Mouse (Mus musculus) layer of hippocampus, postnatal 25 days (tissue): ENCODE results near the gene Shisa5. TPM values are rescaled to one million over a fixed set of nuclear protein-coding genes. Genes with fewer than 3 reads are reported as not detected.

Experiments used
- DNase-seq, 2 experiments: peaks; one replicate each; pipeline ENCODE4 v3.0.0; 2022; ENCODE audit warnings: mixed read lengths in 2 of 2, low spot score in 1 of 2; ENCODE audit errors: extremely low spot score in 1 of 2
- total RNA-seq, 2 experiments: library from RNA; stranded (reverse); gene quantifications; 2 replicates each; pipeline ENCODE4 v1.2.3; 2021

Gene Shisa5
- total RNA-seq, 2 experiments from 2014 or later = 49.3 to 52.1 TPM

DNA sequence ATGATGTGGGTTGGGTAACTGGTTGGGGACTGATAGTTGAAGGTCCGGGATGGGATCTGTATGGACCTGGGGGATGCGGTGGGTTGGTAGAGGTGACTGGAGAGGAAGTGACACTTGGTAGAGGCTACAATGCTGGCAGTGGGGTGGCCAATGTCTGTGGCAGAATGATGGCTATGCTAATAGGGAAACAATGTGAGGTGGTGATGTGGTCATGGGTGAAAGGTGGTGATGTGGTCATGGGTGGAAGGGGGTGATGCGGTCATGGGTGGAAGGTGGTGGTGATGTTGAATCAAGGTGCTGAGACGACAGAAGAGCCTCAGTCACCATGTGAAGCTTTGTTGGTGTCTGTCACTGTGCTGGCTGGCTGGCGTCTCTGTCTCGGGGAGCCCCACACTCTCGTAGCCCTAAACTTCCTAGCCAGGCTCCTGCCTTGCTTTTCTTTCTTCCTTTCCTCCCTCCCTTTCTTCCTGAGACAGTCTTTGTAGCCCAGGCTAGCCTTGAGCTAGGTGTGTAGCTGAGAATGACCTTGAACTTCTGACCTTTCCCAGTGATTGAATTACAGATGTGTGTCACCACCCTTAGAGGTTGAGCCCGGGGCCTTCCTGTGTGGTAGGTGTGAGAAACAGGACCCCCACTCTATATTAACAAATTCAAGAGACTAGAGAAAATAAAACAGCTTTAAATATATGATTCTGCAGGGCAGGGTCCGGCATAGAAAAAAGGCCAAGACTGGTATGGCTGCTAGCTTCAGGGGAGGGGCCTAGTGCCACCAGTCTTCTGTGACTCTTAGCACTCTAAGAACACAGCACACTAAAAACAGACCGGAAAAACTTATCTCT, 13.5 kb downstream of the Shisa5 start:
- no peak for DNase-seq

DNA sequence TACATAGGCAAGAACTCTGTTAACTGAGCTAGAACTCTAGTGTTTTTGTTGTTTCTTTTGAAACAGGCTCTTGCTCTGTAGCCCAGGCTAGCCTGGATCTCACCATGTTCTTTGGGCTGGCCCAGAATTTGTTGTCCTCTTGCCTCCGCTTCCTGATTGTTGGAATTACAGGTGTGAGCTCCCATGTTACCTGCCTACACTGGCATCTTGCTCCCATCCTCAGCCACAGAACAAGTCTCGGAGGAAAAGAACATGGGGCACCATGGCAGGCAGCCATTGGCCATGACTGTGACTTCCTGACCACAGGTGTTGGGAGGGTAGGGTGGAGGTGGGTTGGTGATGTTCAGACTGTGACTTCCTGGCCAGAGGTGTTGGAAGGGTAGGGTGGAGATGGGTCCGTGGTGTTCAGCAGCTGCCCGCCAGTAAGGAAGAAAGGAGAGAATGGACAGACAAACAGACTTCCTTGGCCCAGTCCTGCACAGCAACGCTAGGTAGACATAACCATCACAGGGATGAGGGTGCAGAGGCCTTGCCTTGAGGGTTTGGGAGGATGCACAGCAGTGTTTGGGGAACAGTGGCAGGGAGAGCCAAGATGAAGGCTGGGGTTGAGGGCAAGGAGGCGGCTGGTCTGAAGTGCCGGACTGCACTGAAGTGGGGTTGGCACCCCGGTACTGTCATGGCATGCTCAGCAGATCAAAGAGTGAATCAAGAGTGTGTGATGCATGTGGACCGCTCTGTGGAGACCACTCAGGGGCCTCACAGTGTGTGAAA, 14.3 kb downstream of the Shisa5 start:
- DNase-seq = no peak

DNA sequence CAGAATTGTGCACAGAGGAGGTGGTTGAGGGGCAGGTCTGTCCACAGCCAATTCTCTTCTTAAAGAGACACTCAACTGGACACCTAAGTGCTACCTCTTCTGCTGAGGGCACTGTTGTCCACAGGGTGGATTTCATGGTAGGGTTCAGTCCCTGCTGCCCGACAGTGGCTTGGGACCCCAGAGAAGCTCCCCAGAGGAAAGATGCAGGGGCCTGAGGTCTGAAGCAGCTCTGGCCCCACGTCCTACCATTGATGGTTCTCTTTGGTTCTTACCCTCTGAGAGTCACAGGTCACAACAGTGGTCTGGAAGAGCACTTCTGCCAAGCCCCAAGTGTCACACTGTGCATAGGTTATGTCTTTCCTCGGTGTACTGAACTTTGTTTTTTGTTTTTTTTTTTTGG, 15.0 kb downstream of the Shisa5 start:
- DNase-seq = no peak

DNA sequence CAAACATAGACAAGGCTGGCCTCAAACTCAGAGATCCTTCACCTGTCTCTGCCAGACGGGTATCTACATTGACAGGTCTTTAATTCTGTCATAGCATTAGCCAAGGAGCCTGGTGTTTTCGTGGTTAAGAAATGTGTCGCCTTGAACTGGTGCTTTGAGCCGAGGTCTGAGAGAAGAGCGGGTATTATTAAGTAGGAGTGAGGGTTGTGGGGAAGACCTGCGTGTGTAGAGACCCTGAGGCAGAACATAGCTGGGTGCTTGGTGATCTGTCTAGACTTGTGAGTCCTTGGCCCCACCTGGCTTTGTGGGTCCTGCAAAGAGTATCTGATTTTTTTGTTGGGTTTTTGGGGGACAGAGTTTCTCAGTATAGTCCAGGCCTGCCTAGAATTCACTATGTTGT, 15.5 kb downstream of the Shisa5 start:
- no peak for DNase-seq

DNA sequence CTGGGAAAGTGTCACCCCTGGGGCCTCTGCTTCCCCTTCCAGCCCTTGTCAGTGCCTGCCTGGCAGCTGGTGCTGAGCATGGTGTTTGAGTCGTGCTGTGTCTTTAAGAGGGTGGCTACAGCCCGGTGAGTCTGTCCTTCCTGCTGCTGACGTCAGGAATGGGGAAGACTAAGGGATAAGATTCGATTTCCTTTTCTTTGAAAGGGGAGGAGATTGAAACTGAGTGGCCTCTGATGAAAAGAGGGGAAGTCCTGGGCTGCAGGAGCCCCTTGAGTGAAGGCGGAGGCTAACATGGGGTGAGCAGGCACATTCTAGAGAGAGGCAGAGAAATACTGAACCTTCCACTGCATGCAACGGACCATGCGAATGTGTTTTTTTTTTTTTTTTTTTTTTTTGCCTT, 16.3 kb downstream of the Shisa5 start:
- DNase-seq = peak in 1 of 2 experiments; percentile 49

DNA sequence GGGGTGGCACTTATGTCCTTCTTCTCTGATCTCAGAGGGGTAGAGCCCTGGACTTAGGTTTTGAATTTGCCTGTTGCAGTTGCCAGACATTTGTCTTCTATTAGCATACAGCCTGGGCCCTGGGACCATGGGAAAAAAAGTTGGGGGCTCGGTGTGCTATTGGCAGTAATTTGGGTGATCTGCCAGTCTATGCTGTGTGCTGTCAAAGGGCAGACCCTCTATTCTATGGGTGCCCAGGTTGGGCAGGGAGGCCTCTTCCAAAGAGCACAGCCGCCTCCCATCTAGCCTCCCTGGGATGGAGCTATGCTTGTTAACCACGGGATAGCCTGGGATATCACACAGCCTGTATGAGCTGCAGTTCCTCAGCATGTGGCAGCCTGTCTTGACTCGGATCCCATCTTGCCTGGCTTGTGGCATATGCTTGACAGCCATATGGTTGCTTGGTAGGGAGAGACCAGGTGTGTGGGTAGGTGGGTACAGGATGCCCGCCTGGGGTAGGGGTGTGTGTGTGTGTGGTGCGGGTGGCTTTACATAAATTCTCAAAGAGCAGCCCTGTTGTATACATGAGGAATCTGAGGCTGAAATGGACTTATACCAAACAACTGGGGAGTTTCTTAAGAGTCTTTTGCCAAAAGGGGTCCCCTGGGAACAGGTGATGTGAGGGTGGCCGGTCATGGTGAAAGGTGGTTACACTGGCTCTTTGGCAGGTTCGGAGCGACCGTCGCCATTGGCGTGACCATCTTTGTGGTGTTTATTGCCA, 17.1 kb downstream of the Shisa5 start:
- no peak for DNase-seq

DNA sequence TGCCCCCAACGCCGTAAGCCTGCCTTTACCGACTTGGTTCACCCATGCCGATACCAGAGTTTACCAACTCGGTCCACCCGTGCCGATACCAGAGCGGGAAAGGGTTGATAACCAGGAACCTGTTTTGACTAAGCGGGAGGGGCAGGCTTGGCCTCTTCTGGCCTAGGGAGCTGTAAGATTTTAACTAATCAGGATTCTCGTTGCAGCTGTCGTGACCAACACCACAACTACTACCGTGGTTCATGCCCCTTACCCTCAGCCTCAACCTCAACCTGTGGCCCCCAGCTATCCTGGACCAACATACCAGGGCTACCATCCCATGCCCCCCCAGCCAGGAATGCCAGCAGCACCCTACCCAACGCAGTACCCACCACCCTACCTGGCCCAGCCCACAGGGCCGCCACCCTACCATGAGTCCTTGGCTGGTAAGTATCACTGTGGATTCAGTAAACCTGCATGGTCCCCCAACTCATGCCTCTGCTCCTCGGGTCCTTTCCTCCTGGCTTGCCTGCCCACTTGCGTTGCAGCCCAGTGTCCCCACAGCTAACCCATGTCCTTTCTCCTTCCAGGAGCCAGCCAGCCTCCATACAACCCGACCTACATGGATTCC, 17.8 kb downstream of the Shisa5 start:
- DNase-seq = no peak

DNA sequence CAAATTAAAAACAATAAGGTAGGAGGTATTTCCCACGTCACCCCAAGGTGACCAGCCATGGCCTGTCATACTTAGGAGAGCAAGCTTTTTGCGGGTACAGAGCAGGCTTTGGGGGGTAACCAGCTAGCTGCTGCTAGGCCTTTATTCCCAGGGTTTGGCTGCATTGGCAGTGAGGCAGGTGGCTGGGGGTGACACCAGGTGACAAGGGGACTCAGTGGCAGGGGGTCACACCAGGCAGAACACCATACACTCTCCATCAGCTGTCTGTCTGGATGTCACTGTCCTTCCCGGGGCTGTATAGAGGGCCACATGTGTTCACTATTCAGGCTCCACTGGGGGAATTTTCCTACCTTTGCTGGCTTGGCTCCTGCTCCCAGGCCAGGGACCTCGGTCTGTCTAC, 18.6 kb downstream of the Shisa5 start:
- DNase-seq = no peak

DNA sequence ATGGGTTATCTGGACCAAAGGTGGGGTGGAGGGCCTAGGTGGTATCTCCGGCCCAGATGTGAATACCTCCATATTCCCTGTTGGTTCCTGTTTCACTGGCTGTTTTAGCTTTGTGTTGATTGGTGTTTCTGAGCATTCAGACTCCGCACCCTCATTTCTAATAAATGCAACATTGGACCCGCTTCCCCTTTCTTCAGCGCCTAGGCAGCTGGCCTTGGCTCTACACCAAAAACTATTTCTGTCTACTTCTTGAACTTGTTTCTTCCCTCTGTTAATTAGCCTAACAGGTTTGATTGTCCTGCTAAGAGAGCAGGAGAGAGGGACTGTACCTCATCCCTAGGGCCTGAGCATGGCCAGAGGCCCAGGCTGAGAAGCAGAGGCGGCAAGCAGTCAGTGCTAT, 19.2 kb downstream of the Shisa5 start:
- no peak for DNase-seq

DNA sequence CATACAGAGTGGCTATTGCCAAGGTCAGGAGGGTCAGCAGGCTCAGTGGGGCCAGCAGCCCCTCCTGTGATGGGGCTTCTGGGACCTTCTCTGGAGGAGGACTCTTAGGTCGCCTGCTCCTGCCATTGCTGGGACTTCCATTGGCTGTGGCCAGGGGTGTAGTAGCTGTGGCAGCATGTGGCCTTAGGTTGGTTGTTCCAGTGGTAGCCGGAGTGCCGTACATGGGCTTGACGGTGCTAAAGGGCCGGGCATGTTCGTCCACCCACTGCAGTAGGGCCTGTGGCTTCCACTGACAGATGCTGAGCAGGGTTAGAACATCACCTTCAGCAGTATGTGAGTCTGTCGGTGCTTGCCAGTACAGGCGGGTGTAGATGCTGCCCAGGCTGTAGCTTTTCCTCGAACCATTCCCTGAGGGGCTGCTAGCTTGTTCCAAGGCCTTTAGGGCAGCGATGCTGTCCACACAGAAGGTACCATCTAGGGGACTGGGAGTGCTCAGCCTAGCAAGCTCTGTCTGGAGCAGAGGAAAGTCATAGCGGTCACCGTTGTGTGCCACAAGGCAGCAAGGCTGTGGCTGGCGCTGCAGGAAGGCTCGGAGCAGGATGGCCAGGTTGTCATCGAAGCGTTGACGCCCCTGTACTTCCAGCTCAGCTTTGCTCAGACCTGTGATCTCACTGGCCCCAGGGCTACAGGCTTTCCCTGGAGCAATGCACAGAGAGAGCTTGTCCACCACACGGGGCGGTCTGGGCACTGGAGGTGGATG, 19.8 kb downstream of the Shisa5 start:
- no peak for DNase-seq

DNA sequence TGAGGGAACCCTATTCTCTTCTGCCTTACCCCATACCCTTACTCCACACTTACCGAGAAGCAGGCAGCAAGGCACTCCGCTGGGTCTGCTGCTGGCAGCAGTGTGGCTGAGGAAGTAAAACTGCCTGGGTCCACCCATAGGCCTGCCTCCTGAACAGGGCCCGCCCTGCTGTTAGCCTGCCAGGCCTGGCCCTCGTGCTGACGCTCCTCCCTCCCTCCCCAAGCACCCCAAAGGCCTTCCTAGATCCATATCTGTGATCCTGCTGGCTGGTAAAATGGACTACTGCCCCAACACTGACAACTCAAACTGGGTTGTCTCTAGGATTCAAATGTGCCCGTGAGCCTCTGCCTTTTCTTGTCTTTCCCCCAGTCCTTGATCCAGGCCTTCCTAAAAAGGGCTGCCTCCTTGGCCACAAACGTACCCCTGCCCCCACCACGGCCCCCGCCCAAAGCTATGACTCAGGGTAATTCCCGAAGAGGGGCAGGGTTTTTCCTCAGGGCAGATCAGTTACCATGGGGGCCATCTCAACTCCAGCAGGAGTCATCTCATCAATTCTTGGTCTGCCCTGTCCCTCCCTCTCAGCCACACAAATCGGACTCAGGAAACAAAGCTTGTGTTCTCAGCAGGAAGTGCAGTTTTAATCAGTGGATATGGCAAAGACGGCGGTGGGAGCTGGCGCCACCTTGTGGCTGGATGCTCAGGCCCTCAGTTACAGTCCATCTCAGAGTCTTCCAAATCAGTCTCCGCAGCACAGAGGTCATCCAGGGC, 21.0 kb downstream of the Shisa5 start, which contains the start of gene Trex1:
Gene Trex1 (minus strand): TSS at position 599 of the 768 bp plus-strand sequence.
- peak; percentile 81 to 93 for DNase-seq

DNA sequence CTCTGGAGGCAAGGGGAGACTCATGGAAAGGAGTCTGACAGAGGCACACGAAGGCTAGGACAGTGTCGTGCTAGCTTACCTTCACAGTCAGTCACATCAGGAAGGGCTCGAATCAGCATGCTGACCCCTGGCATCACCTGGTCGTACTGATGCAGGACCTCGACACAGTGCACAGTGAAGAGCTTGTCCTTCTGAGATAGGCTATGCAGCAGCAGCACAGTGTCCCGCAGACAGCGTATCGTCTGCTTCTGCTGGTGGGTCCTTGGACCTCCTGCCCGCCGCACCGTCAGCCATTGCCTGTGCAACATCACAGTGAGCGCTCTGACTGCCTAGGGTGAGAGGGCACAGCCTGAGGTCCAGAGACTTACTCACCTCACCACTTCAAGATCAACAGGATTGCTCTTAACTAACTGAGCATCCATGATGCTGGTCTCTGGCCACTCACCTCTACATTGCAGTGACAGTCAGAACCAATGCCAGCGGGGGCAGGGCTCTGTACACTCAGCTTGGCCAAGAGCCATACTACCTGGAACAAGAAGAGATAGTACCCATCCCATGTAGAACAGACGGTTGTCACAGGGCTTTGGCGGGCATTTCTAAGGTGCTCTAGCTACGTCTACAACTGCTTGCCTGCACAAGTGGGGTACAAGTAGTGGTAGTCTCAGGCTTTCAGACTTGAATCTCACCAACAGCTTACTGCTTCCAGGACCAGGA, 22.0 kb downstream of the Shisa5 start:
- no peak for DNase-seq

DNA sequence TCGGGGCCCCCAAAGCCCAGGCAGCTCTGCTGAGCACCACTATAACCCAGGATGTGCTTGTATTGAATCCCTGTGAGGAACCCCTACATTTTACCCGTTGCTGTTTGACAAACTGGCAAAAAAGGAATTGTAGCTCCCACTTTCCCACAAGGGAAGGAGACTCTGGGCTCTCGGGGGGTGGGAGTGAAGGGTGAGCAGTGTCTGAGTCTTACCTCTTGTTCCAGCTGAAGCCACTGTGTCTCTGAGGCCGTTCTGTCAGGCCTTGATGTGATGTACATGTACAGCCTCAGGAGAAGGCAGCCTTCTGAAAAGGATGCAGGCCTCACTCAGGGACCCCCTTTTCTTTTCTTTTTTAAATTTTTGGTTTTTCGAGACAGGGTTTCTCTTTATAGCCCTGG, 22.5 kb downstream of the Shisa5 start:
- no peak for DNase-seq

DNA sequence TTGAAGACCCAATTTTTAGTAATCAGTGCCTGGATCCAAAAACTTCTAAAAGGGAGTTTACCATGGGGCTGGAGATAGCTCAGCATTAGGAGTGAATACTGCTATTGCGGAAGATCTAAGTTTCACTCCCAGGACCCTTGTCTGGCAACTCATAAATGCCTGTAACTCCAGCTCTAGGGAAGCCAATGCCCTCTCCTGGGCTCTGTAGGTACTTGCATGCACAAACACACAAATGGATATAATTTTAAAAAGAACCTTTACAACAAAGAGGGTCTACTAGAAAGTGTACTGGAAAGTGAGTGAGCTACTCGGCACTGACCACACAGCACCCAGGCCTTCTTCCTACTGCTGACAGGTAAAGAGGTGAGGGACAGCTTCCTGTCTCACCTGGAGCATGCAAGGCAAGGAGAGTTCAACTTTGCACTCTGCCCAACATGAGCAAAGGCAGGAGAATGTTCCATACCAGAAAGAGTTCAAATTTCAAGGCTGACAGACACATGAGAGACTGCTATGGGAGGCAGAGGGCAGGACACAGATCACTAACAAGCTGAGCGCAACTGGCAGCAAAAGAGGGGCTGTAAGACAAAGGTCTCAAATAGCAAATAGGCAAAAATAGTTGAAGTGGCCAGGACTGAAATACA, 29.9 kb downstream of the Shisa5 start:
- DNase-seq = no peak

DNA sequence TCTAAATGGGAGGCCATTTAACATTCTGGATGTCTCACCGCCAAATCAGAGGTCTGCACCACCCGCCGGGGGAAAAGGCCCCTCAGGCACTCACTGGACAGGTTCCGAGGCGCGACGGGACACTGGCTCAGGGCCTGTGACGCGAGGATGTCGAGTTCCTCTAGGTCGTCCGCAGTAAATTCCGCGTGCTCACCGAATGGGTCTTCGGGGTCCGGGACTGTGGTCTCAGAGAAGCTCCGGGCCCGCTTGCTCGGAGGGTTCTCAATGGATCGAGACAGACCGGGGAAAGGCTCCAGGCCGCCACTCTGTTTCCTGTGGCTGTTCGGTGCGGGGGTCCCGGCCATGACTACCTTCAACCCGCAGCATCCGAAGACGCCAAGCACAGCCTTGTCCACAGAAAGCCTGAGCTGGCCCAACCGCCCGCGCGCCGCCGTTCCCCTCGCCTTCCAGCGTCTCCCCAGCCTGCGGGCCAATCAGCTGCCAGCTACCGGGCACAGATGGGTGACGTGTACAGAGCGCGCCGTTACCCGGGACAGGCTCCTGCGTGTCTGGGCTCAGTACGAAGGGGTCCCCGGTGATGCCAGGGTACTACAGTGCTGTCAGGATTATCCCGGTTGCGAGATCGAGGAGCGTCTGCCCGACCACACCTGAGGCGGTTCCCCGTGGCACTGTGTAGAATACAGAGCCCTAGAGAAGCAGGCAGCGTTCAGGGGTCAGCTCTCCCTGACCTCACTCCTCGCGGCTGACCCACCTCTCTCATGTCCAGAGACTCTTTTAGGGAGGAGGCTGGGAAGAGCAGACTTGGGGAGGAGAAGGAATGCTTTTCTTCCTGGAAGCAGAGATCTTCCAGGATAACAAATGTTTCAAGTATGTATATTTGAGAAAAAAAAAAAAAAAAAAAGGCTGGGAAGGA, 35.6 kb downstream of the Shisa5 start, which contains the start of gene Atrip:
Gene Atrip (minus strand): TSS at position 464 of the 913 bp plus-strand sequence.
- peak; percentile 93 for DNase-seq

DNA sequence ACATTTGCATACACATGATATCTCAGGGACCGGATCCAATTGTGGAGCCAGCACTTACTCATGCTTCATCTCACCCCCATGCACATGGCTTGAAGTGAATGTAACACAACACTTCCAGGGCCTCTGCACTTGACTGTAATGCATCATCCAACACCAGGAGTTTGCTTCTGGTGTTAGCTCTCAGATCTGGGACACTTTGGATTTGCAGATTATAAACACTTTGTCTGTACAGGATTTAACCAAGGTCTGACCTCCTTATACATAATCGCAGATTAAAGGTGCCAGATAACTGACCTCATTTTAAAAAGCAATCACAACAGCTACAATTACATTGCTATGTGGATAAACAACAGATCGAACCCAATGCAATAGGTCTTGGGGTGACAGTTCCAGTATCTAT, 42.2 kb downstream of the Shisa5 start:
- DNase-seq = no peak

DNA sequence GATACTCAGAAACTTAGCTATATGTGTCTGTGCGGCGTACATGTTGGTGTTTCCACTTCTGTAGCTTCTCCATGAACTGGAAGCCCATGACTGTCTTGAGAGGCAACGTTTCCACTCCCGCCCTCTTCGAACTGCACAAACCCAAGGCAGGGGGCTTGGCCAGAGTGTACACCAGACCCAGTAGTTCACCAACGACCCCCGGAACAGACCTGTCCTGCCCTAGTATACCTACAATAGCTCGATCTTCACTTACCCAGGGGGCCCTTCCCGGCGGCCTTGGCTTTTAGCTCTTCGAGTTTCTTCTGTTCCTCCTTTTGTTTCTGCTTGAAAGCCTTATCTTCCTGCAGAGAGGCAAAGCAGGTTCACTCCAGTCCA, 43.4 kb downstream of the Shisa5 start:
- no peak for DNase-seq
